In the genomic region with DNA sequence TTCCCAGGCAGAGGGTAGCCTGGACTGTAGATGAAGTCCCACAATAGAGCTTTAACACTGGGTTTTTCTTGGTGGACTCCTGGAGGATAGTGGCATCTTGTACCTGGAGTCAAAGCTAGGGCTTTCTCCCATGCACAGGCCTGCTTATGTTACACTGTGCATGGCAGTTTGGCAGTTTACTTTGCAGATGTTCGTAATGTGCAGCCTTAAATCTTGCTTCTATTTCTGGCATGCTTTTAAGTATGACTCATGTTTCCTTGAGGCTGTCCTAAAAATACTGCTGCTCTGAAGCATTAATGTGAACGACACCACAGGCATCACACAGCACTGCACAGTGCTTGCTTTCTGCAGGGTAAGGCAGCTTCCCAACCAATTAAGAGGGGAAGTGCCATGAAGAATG, we compare ENCODE assay signal across 8 mouse cellular contexts. TPM values are rescaled to one million over a fixed set of nuclear protein-coding genes. Genes with fewer than 3 reads are reported as not detected.
A peak's percentile ranks its signal among the peaks of the same experiment; 100 is the strongest.
DNase-seq lines count a peak whose midpoint lies in the region; ATAC-seq and TF ChIP-seq lines count a peak whose summit lies in the region.

No protein-coding gene starts in this region.

- H3K27me3 ChIP-seq in stomach, embryonic 14.5 days (ENCODE audit: control insufficient read depth, insufficient read depth, low read length): no peaks in the 10 kb centered on the region
- no peaks in the 10 kb centered on the region for H3K27me3 ChIP-seq in hindbrain, embryonic 16.5 days (replicated peaks; ENCODE audit: control insufficient read depth, insufficient read depth, low read length)

- H3K4me3 ChIP-seq in layer of hippocampus, adult 2 months: no peak overlapping the region
- H3K4me3 ChIP-seq in stomach, embryonic 14.5 days (ENCODE audit: low read depth, low read length): no peak overlapping the region
- no peak overlapping the region for H3K4me3 ChIP-seq in hindbrain, embryonic 16.5 days (ENCODE audit: low read length)

- H3K36me3 ChIP-seq in stomach, embryonic 14.5 days (ENCODE audit: control insufficient read depth, insufficient read depth, low read length): no peaks in the 10 kb centered on the region
- H3K36me3 ChIP-seq in hindbrain, embryonic 16.5 days (ENCODE audit: control insufficient read depth, insufficient read depth, low read length): no peaks in the 10 kb centered on the region

- no peak overlapping the region for H3K9ac ChIP-seq in stomach, embryonic 14.5 days (replicated peaks; ENCODE audit: low read depth, low read length)
- no peak overlapping the region for H3K9ac ChIP-seq in hindbrain, embryonic 16.5 days (ENCODE audit: low read depth, low read length)

- 0 out of 2 replicates have a peak, but pooled peaks cover 9% of the 10 kb centered on the region for H3K4me1 ChIP-seq in stomach, embryonic 14.5 days (ENCODE audit: control insufficient read depth, insufficient read depth, low read length)
- H3K4me1 ChIP-seq in hindbrain, embryonic 16.5 days (ENCODE audit: control insufficient read depth, insufficient read depth, low read depth, low read length): no peaks in the 10 kb centered on the region; the same call in none of the 2 replicates

- no peak overlapping the region for H3K4me2 ChIP-seq in stomach, embryonic 14.5 days (replicated peaks; ENCODE audit: low read depth, low read length)
- H3K4me2 ChIP-seq in hindbrain, embryonic 16.5 days (ENCODE audit: low read length): no peak overlapping the region

- TF ChIP-seq CTCF in layer of hippocampus, adult 2 months (conservative IDR thresholded peaks at IDR 0.05): peak; percentile 31; the same call in 1 of the 2 replicates

- peak; percentile 74; the same call in 1 of the 2 replicates for ATAC-seq in stomach, embryonic 14.5 days (ENCODE audit: insufficient number of reproducible peaks, insufficient read depth, low FRiP score, low read depth)
- no peak; the same call in 1 of the 2 replicates for ATAC-seq in hindbrain, embryonic 16.5 days

- WGBS in stomach, embryonic 14.5 days: 17% methylated on average over 2 of the region's 2 CpGs
- 54% methylated on average over 2 of the region's 2 CpGs for WGBS in hindbrain, embryonic 16.5 days

- H3K9me3 ChIP-seq in stomach, embryonic 14.5 days (ENCODE audit: control insufficient read depth, low read depth, low read length): no peaks in the 10 kb centered on the region
- H3K9me3 ChIP-seq in hindbrain, embryonic 16.5 days (ENCODE audit: control insufficient read depth, low read length): no peaks in the 10 kb centered on the region

- no peak for DNase-seq in layer of hippocampus, adult 2 months (ENCODE audit: low spot score in 2 of 2)
- no peak for DNase-seq in layer of hippocampus, adult 18-20 months (ENCODE audit: low spot score in 2 of 2)
- DNase-seq in NIH3T3 (ENCODE audit: low read depth): peak; percentile 76
- DNase-seq in frontal cortex, postnatal 36 days (ENCODE audit: low spot score in 2 of 2): peak; percentile 38 to 64
- peak; percentile 12 to 29 for DNase-seq in kidney, postnatal 36 days
- no peak for DNase-seq in layer of hippocampus, postnatal 36 days

- peak overlapping the region; percentile 21; the same call in 1 of the 2 replicates for H3K27ac ChIP-seq in layer of hippocampus, adult 2 months
- peak overlapping the region; percentile 18; the same call in 1 of the 2 replicates for H3K27ac ChIP-seq in stomach, embryonic 14.5 days (ENCODE audit: low read length)
- H3K27ac ChIP-seq in hindbrain, embryonic 16.5 days (ENCODE audit: low read depth, low read length): no peak overlapping the region

RNA-seq across cellular contexts. Expression of gene Vwa8, which starts 51.9 kb away (rescaled TPM):
- 10 to 100 TPM; 29.4 to 31.0 TPM for total RNA-seq in layer of hippocampus, adult 2 months (2021)
- 10 to 100 TPM; 29.1 to 31.7 TPM for total RNA-seq in layer of hippocampus, adult 18-20 months (2021)
- 14.7 and 16.2 TPM in 2 replicates for polyA plus RNA-seq in stomach, embryonic 14.5 days (2014; fragmentation: Nextera tagmentation; extraction: Ambion mirVana)
- polyA plus RNA-seq in hindbrain, embryonic 16.5 days (2015; fragmentation: Nextera tagmentation; extraction: Ambion mirVana): 7.9 and 8.4 TPM in 2 replicates
- total RNA-seq in layer of hippocampus, postnatal 36 days (2021): 10 to 100 TPM; 28.4 to 28.6 TPM

Comparison
In these comparisons a context has a peak if more than half of its experiments do, and no peak if none do; other contexts are left out.
1. DNase-seq: peak in NIH3T3 (single experiment), frontal cortex, postnatal 36 days (2 of 2) and kidney, postnatal 36 days (2 of 2); none in layer of hippocampus, adult 2 months (0 of 2), layer of hippocampus, adult 18-20 months (0 of 2) and layer of hippocampus, postnatal 36 days (0 of 2).